Mouse (Mus musculus) heart, adult 2 months (tissue): ENCODE measurements around the gene Rab24. TPM values are rescaled to one million over a fixed set of nuclear protein-coding genes. Genes with fewer than 3 reads are reported as not detected.

ENCODE experiments used
- DNase-seq, 2 experiments: peaks; one replicate each; pipeline ENCODE4 v3.0.0; 2021
- H3K27ac ChIP-seq: fragments of 200-600 bp; 2 replicates; pipeline ENCODE4 v1.8.1; 2022
- H3K27me3 ChIP-seq: fragments of 200-500 bp; 2 replicates; pipeline ENCODE4 v1.6.1; 2012; ENCODE audit warnings: mild to moderate bottlenecking, low read length, inconsistent platforms, mixed read lengths; ENCODE audit not compliant: control insufficient read depth, insufficient read depth
- H3K36me3 ChIP-seq: fragments of 200-500 bp; 2 replicates; pipeline ENCODE4 v1.6.1; 2012; ENCODE audit warnings: low read length, inconsistent platforms; ENCODE audit not compliant: control insufficient read depth, insufficient read depth
- H3K4me1 ChIP-seq: fragments of 200-500 bp; 2 replicates; pipeline ENCODE4 v1.6.1; 2011; ENCODE audit warnings: low read length; ENCODE audit not compliant: control insufficient read depth, insufficient read depth
- H3K4me3 ChIP-seq: fragments of 200-600 bp; 2 replicates; pipeline ENCODE4 v1.8.1; 2022
- H3K79me2 ChIP-seq: fragments of 200-500 bp; replicated peaks from 2 replicates; pipeline ENCODE4 v1.6.1; 2012; ENCODE audit warnings: mild to moderate bottlenecking, inconsistent platforms, low read length, moderate library complexity, mixed read lengths; ENCODE audit not compliant: control insufficient read depth, insufficient read depth
- H3K9ac ChIP-seq: fragments of 200-500 bp; 2 replicates; pipeline ENCODE4 v1.6.1; 2012; ENCODE audit warnings: low read depth, mild to moderate bottlenecking, control low read depth, inconsistent platforms, low read length, mixed read lengths
- CTCF ChIP-seq: fragments of 200-600 bp; IDR thresholded peaks from 2 replicates; pipeline ENCODE4 v1.8.1; 2022; ENCODE audit warnings: antibody characterized with exemption, mild to moderate bottlenecking, moderate library complexity
- EP300 ChIP-seq: fragments of 200-500 bp; IDR thresholded peaks from 2 replicates; pipeline ENCODE4 v1.6.1; 2011; ENCODE audit warnings: low read depth, low read length, control low read depth; ENCODE audit not compliant: insufficient read depth
- POLR2A ChIP-seq: fragments of 200-500 bp; IDR thresholded peaks from 2 replicates; pipeline ENCODE4 v1.6.1; 2011; ENCODE audit warnings: mild to moderate bottlenecking, low read depth, low read length, control low read depth; ENCODE audit not compliant: insufficient read depth
- WGBS: fragments of 180-500 bp; shearing (Covaris S2); methylation state at CpG from one replicate; pipeline ENCODE4 v1.1.7; 2018; 5-methylcytosine and 5-hydroxymethylcytosine counted together
- intact Hi-C: fragments of 180-260 bp; cut with DNase I; formaldehyde crosslinking; loops from one replicate; pipeline ENCODE4 v1.15.1; 2025
- polyA plus RNA-seq: library from polyadenylated mRNA; depleted of rRNA; stranded (reverse); fragments of >200 nt; gene quantifications from 2 replicates; pipeline ENCODE4 v1.2.3, GENCODE M21; 2012
- total RNA-seq, 2 experiments: library from RNA; stranded (reverse); gene quantifications; 2 replicates each; pipeline ENCODE4 v1.2.3; 2021

The Rab24 gene
- total and polyA plus RNA-seq, 3 experiments = 29.1 to 60.6 (median 37.2) TPM

DNA sequence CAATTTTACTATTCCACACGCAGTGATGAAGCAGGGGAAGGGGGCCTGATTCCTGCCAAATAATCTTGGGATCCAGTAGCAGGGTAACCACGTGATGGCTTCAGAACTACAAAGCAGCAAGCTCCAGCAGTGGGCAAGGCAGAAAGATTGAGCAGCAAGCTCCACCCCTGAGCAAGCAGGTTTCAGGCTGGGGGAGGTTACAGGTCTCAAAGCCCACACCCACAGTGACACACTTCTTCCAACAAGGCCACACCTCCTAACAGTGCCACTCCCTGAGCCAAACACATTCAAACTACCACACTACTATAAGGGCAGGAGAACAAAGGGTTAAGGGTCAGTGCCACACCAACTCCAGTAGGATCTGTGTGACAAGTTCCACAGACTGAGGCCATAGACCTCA is 17.5 kb upstream of the Rab24 start:
- DNase-seq = no peak
- intact Hi-C loops = no loop called here
- Histone ChIP-seq H3K27ac (no peak overlapping the region), H3K27me3 (no peaks in the 10 kb centered on the region), H3K79me2 (no peaks in the 10 kb centered on the region), H3K4me3 (no peak overlapping the region), H3K9ac (no peak overlapping the region), H3K36me3 (no peaks in the 10 kb centered on the region), H3K4me1 (no peaks in the 10 kb centered on the region)
- WGBS = 37% methylated on average over 2 of the region's 2 CpGs
- TF ChIP-seq EP300 = no peak
- no peak for TF ChIP-seq CTCF
- no peak for TF ChIP-seq POLR2A

- H3K79me2 ChIP-seq = no peaks in the 10 kb centered on the region
- no peak for DNase-seq
- H3K4me1 ChIP-seq = no peaks in the 10 kb centered on the region
- H3K36me3 ChIP-seq = no peaks in the 10 kb centered on the region
- intact Hi-C loops = no loop called here
- WGBS = 57% methylated on average over 12 of the region's 12 CpGs
- TF ChIP-seq POLR2A (no peak), EP300 (no peak), CTCF (no peak)
- no peak overlapping the region for H3K4me3 ChIP-seq
- no peak overlapping the region for H3K27ac ChIP-seq
- no peak overlapping the region for H3K9ac ChIP-seq
- H3K27me3 ChIP-seq = no peaks in the 10 kb centered on the region
Observed at GRCm38 (mm10) chr13:55338131-55339054, 16.6 kb upstream of the Rab24 start.

DNA sequence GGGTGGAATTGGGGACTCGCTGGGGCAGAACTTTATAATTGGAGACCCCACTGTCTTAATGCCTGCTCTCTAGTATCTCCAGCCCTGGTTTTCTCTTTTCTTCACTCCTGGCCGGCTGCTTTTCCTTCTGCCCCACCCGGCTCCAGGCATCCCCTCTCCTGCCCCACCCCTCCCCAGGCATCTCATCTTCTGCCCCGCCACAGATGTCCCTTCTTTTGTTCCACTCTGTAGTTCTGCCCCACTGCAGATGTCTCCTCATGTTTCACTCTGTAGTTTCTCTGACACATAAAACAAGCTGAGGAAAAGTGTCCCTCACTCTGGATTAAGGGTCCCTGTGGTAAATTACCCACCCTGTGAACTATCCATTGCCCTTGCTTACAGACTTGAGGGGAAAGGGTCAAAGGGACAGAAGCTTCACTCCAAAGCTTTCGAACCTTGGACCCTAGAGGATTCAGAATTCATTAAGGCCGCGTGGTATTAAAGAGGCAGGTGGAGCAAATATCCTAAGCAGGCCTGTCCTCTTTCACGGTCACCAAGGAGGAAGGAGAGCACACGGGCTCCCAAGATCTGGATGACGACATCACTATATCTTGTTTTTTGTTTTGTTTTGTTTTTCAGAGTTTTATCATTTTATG is 15.7 kb upstream of the Rab24 start:
- no peak overlapping the region for H3K9ac ChIP-seq
- no peak overlapping the region for H3K27ac ChIP-seq
- no peaks in the 10 kb centered on the region for H3K36me3 ChIP-seq
- TF ChIP-seq POLR2A (no peak), CTCF (no peak), EP300 (no peak)
- H3K27me3 ChIP-seq = no peaks in the 10 kb centered on the region
- H3K79me2 ChIP-seq = no peaks in the 10 kb centered on the region
- intact Hi-C loops = no loop called here
- H3K4me3 ChIP-seq = no peak overlapping the region
- WGBS = 75% methylated on average over 10 of the region's 10 CpGs
- no peaks in the 10 kb centered on the region for H3K4me1 ChIP-seq
- DNase-seq = no peak

DNA sequence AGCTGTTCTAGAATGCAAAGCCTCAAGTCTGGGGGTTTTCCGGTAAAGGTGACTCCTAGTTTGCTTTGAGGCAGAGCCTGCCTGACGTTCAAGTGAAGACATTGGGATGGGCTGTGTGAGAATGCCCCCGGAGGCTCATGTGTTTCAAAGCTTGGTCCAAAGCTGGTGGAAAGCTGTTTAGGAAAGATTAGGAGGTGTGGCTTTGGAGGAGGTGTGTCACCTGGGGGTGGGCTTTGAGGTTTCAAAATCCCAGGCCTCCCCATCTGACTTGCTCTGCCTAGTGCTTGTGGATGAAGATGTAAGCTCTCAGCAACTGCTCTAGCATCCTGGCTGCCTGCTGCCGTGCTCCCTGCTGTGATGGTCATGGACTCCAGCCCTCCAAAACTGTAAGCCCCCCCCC is 14.0 kb upstream of the Rab24 start:
- no peaks in the 10 kb centered on the region for H3K36me3 ChIP-seq
- no peaks in the 10 kb centered on the region for H3K4me1 ChIP-seq
- H3K4me3 ChIP-seq = no peak overlapping the region
- 77% methylated on average over 4 of the region's 4 CpGs for WGBS
- H3K79me2 ChIP-seq = no peaks in the 10 kb centered on the region
- H3K9ac ChIP-seq = no peak overlapping the region
- no peak overlapping the region for H3K27ac ChIP-seq
- H3K27me3 ChIP-seq = no peaks in the 10 kb centered on the region
- intact Hi-C loops = no loop called here
- no peak for DNase-seq
- TF ChIP-seq EP300 (no peak), CTCF (no peak), POLR2A (no peak)

DNA sequence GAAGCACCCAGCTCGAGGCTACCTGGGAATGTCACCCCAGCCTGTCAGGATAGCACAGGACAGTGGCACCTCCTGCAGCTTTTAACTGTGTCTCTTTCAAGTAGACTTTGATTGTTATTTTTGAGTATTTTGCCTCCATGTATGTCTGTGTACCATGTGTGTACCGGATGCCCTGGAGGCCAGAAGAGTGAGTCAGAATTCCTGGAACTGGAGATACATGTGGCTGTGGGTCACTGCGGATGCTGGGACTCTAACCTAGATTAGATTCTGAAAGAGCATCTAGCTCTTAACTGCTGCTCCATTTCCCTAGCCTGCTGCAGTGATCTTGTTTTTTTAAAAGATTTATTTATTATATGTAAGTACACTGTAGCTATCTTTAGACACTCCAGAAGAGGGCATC is 10.6 kb upstream of the Rab24 start:
- 53% methylated on average over 3 of the region's 3 CpGs for WGBS
- no peaks in the 10 kb centered on the region for H3K27me3 ChIP-seq
- no peaks in the 10 kb centered on the region for H3K36me3 ChIP-seq
- DNase-seq = no peak
- H3K27ac ChIP-seq = no peak overlapping the region
- H3K9ac ChIP-seq = no peak overlapping the region
- H3K4me1 ChIP-seq = peaks cover 2% of the 10 kb centered on the region; the same call in 1 of the 2 replicates
- no peaks in the 10 kb centered on the region for H3K79me2 ChIP-seq
- intact Hi-C loops = no loop called here
- no peak for TF ChIP-seq EP300
- no peak for TF ChIP-seq POLR2A
- TF ChIP-seq CTCF = no peak
- H3K4me3 ChIP-seq = no peak overlapping the region
